In the genomic region with DNA sequence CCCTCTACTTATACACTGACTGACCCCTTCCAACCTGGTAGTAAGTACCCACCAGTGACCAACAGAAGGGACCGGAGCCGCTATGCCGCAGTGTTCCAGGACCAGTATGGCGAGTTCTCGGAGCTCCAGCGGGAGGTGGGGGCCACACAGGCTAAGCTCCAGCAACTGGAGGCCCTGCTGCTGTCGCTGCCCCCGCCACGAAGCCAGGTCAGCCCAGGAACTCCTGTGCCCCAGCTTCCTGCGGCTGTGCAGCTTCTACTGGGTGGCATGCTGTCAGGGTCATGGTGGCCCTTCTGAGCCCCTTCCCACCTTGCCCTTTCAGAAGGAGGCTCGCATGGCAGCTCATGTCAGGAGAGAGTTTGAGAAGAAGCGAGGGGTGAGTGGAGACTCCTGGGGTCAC, we compare ENCODE assay signal across 15 mouse cellular contexts. TPM values are rescaled to one million over a fixed set of nuclear protein-coding genes. Genes with fewer than 3 reads are reported as not detected.
DNase-seq lines count a peak whose midpoint lies in the region; ATAC-seq lines count a peak whose summit lies in the region.
"Had no signal": no experiment of that assay in that cellular context is flagged by ENCODE, and none has a peak within 500 bp of the region (broad histone marks: within the 10 kb centered on the region; RNA-seq: fewer than 3 reads in every experiment).

No protein-coding gene starts in this region.

- intact Hi-C loops in heart, postnatal 14 days (cut with DNase I) = loop anchor here (5.0 kb wide), 1 partner anchor 100 kb away; no protein-coding TSS in a partner anchor

- H3K9ac ChIP-seq in heart, embryonic 11.5 days (ENCODE audit: low read depth, low read length) = no peak overlapping the region
- H3K9ac ChIP-seq in liver, embryonic 11.5 days (ENCODE audit: low read depth, low read length) = no peak overlapping the region
- H3K9ac ChIP-seq: midbrain, embryonic 15.5 days had no signal

- ATAC-seq in heart, embryonic 11.5 days (replicated peaks; ENCODE audit: insufficient number of reproducible peaks, low FRiP score, low TSS enrichment) = no peak
- ATAC-seq in liver, embryonic 11.5 days (replicated peaks; ENCODE audit: low FRiP score) = no peak

- H3K27ac ChIP-seq in heart, embryonic 11.5 days (ENCODE audit: low read depth, low read length) = 0 out of 2 replicates have a peak overlapping the region, but pooled peaks have one; percentile 24
- H3K27ac ChIP-seq in liver, embryonic 11.5 days (ENCODE audit: low read depth, low read length) = no peak overlapping the region

- peaks cover 20% of the 10 kb centered on the region for H3K36me3 ChIP-seq in heart, embryonic 11.5 days (ENCODE audit: control insufficient read depth, insufficient read depth, low read length)
- peaks cover 11% of the 10 kb centered on the region for H3K36me3 ChIP-seq in liver, embryonic 11.5 days (ENCODE audit: control insufficient read depth, insufficient read depth, low read length)

- WGBS in heart, embryonic 11.5 days (ENCODE audit: insufficient replicate concordance) = 79% methylated on average over 12 of the region's 12 CpGs
- 80% methylated on average over 12 of the region's 12 CpGs for WGBS in liver, embryonic 11.5 days

- peak; percentile 56 to 64 for DNase-seq in adrenal gland, adult (ENCODE audit: inconsistent age in 2 of 2, low spot score in 1 of 2)
- DNase-seq in adrenal gland, postnatal 4 days (ENCODE audit: low spot score in 2 of 2) = no peak
- no peak for DNase-seq in heart, postnatal 14 days
- DNase-seq in liver, embryonic 11.5 days (ENCODE audit: low spot score) = no peak
- DNase-seq in liver = no peak
- DNase-seq in kidney, postnatal 10 days = peak; percentile 41
- DNase-seq in layer of hippocampus, postnatal 14 days (ENCODE audit: low spot score in 2 of 2) = no peak
- DNase-seq: forebrain, postnatal 0 days; gastrocnemius, postnatal 14 days; heart, postnatal 10 days; lung, postnatal 14 days had no signal

- no peak overlapping the region for H3K4me2 ChIP-seq in heart, embryonic 11.5 days
- H3K4me2 ChIP-seq in liver, embryonic 11.5 days = peak overlapping the region; percentile 80; the same call in 1 of the 2 replicates

- peaks cover 33% of the 10 kb centered on the region for H3K4me1 ChIP-seq in heart, embryonic 11.5 days (ENCODE audit: control insufficient read depth, insufficient read depth, low read length)
- peaks cover 34% of the 10 kb centered on the region for H3K4me1 ChIP-seq in liver, embryonic 11.5 days (replicated peaks; ENCODE audit: control insufficient read depth, insufficient read depth, low read length)

- no peaks in the 10 kb centered on the region for H3K9me3 ChIP-seq in heart, embryonic 11.5 days (replicated peaks; ENCODE audit: control insufficient read depth, low read length)
- no peaks in the 10 kb centered on the region for H3K9me3 ChIP-seq in liver, embryonic 11.5 days (ENCODE audit: control insufficient read depth, low read length)
- H3K9me3 ChIP-seq: midbrain, embryonic 15.5 days had no signal

- no peaks in the 10 kb centered on the region for H3K27me3 ChIP-seq in heart, embryonic 11.5 days (ENCODE audit: control insufficient read depth, insufficient read depth, low read length)
- H3K27me3 ChIP-seq in liver, embryonic 11.5 days (replicated peaks; ENCODE audit: control insufficient read depth, insufficient read depth, low read length) = peaks cover 2% of the 10 kb centered on the region; the same call in 1 of the 2 replicates
- H3K27me3 ChIP-seq: CH12.LX; midbrain, embryonic 15.5 days had no signal

- H3K4me3 ChIP-seq in heart, embryonic 11.5 days (ENCODE audit: low read depth, low read length) = no peak overlapping the region
- H3K4me3 ChIP-seq in liver, embryonic 11.5 days (ENCODE audit: low read depth, low read length) = no peak overlapping the region

RNA-seq across cellular contexts. Expression of a gene that starts 1.3 kb away (rescaled TPM):
- 10 to 100 TPM; 12.0 to 13.6 TPM for total RNA-seq in adrenal gland, postnatal 4 days (2021)
- polyA plus RNA-seq in heart, embryonic 11.5 days (2014; fragmentation: Nextera tagmentation; extraction: Ambion mirVana) = 2.7 and 2.9 TPM in 2 replicates
- 10 to 100 TPM; 10.4 to 10.7 TPM for total RNA-seq in heart, postnatal 14 days (2021)
- polyA plus RNA-seq in liver, embryonic 11.5 days (2014; fragmentation: Nextera tagmentation; extraction: Ambion mirVana) = 5.8 and 6.9 TPM in 2 replicates
- 10 to 100 TPM; 16.0 to 18.1 TPM for total RNA-seq in layer of hippocampus, postnatal 14 days (2021)

RNA-seq across cellular contexts. Expression of a gene that starts 5.8 kb away (rescaled TPM):
- total RNA-seq in adrenal gland, postnatal 4 days (2021) = 100 to 1,000 TPM; 210 to 221 TPM
- 73.3 and 80.7 TPM in 2 replicates for polyA plus RNA-seq in heart, embryonic 11.5 days (2014; fragmentation: Nextera tagmentation; extraction: Ambion mirVana)
- total RNA-seq in heart, postnatal 14 days (2021) = 100 to 1,000 TPM in 1 of 2 experiments, 10 to 100 TPM in 1; 96.5 to 108 TPM
- polyA plus RNA-seq in liver, embryonic 11.5 days (2014; fragmentation: Nextera tagmentation; extraction: Ambion mirVana) = 86.9 and 97.8 TPM in 2 replicates
- 10 to 100 TPM; 84.9 to 96.2 TPM for total RNA-seq in layer of hippocampus, postnatal 14 days (2021)

RNA-seq across cellular contexts. Expression of a gene that starts 9.3 kb away (rescaled TPM):
- total RNA-seq in adrenal gland, postnatal 4 days (2021) = 10 to 100 TPM; 67.6 to 70.6 TPM
- polyA plus RNA-seq in heart, embryonic 11.5 days (2014; fragmentation: Nextera tagmentation; extraction: Ambion mirVana) = 45.7 and 47.2 TPM in 2 replicates
- total RNA-seq in heart, postnatal 14 days (2021) = 10 to 100 TPM; 48.5 to 52.3 TPM
- polyA plus RNA-seq in liver, embryonic 11.5 days (2014; fragmentation: Nextera tagmentation; extraction: Ambion mirVana) = 43.7 and 44.6 TPM in 2 replicates
- total RNA-seq in layer of hippocampus, postnatal 14 days (2021) = 10 to 100 TPM; 33.9 to 36.7 TPM

RNA-seq across cellular contexts. Expression of a gene that starts 23.2 kb away (rescaled TPM):
- 10 to 100 TPM; 21.6 to 21.8 TPM for total RNA-seq in adrenal gland, postnatal 4 days (2021)
- 3.0 and 4.3 TPM in 2 replicates for polyA plus RNA-seq in heart, embryonic 11.5 days (2014; fragmentation: Nextera tagmentation; extraction: Ambion mirVana)
- total RNA-seq in heart, postnatal 14 days (2021) = 10 to 100 TPM; 40.5 to 45.1 TPM
- 6.6 and 6.7 TPM in 2 replicates for polyA plus RNA-seq in liver, embryonic 11.5 days (2014; fragmentation: Nextera tagmentation; extraction: Ambion mirVana)
- total RNA-seq in layer of hippocampus, postnatal 14 days (2021) = 1 to 10 TPM; 5.1 to 5.2 TPM
- total RNA-seq: CH12.LX; neutrophil, adult 5-6 weeks had no signal

RNA-seq across cellular contexts. Expression of a gene that starts 24.2 kb away (rescaled TPM):
- 100 to 1,000 TPM; 108 to 109 TPM for total RNA-seq in adrenal gland, postnatal 4 days (2021)
- 89.6 and 92.1 TPM in 2 replicates for polyA plus RNA-seq in heart, embryonic 11.5 days (2014; fragmentation: Nextera tagmentation; extraction: Ambion mirVana)
- 10 to 100 TPM; 57.0 to 62.9 TPM for total RNA-seq in heart, postnatal 14 days (2021)
- polyA plus RNA-seq in liver, embryonic 11.5 days (2014; fragmentation: Nextera tagmentation; extraction: Ambion mirVana) = 102 and 111 TPM in 2 replicates
- total RNA-seq in layer of hippocampus, postnatal 14 days (2021) = 10 to 100 TPM; 89.1 to 96.7 TPM

Comparison
In these comparisons a context has a peak if more than half of its experiments do, and no peak if none do; other contexts are left out.
1. DNase-seq: peak in adrenal gland, adult (2 of 2) and kidney, postnatal 10 days (single experiment); none in adrenal gland, postnatal 4 days (0 of 2), heart, postnatal 14 days (0 of 2), liver, embryonic 11.5 days (single experiment), liver (single experiment) and layer of hippocampus, postnatal 14 days (0 of 2).